Mouse (Mus musculus) left cerebral cortex, postnatal 14 days (tissue): Measurements from ENCODE around the gene Rtbdn. TPM values are rescaled to one million over a fixed set of nuclear protein-coding genes. Genes with fewer than 3 reads are reported as not detected.
A peak's percentile ranks its signal among the peaks of the same experiment; 100 is the strongest.

Source experiments
- DNase-seq, 2 experiments: peaks; one replicate each; pipeline ENCODE4 v3.0.0; 2021 to 2022; ENCODE audit warnings: low spot score in 2 of 2, mixed read lengths in 1 of 2
- intact Hi-C: fragments of 180-260 bp; cut with DNase I; formaldehyde crosslinking; loops from one replicate; pipeline ENCODE4 v1.15.1; 2025
- total RNA-seq, 2 experiments: library from RNA; stranded (reverse); gene quantifications; 2 replicates each; pipeline ENCODE4 v1.2.3; 2021

Gene Rtbdn
- total RNA-seq, 2 experiments from 2014 or later: 1.6 to 2.1 TPM

DNA sequence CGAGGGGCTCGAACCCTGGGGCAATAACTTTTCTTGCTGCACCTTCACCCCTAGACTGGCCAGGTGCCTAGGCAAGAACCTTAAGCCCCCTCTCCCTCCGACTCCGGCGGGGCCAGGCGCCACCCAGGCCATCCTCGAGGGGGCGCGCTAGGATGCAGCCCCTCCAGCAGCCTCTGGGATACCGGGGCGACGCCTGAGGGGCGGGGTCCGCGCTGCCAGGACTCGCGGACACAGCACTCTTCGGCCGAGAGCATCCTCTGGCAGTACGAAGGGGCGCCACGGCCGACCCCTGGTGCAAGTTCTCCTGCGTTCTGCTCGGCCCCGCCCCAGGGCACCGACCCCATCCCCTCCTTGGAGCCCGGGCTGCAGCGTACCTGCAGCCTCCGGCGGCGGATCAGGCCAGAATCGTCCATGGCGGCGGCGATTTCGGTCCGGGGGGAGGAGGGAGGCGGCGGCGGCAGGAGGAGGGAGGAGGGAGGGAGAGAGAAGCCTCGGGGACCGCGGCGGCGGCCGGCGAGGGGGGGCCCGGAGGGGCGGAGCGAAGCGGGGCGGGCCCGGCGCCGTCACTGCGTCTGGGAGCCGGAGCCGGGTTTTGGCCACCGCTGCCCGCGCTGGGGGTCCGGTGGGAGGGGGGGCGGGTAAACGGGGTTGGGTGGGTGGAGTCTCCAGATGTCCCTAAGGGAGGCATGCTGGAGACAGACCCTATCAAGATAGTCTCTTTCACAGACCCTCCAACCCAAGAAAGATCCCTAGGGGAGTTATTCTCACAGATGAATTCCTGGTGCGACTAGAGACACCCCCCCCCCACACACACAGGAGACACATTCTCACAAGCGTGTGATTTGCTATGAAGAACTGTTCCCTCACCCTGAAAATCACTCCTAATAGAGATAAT is 911 bp upstream of the Rtbdn start:
- peak in 1 of 2 experiments; percentile 66 for DNase-seq
- intact Hi-C loops: no loop called here

GRCm38 (mm10) chr8:84947241-84947545 is 402 bp downstream of the Rtbdn start:
- intact Hi-C loops: no loop called here
- no peak for DNase-seq

DNA sequence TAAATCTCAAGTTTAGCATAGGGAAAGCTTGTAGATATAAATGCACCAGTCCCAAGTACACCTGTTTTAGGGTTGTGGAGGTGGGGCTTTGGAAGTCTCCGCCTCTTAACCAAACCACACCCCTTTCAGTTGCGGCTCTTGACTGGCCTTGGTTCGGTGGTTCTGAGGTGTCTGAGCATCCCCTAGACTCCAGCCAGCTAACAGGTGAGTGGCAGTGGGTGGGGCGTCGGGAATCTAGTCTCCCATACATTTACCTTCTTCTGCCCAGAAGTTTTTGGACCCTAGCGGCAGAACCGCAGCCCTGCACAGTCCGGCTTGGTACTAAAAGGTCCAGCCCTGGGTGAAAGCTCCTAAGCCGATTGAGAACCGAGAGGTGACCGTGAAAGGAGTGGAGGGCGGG is 3.0 kb downstream of the Rtbdn start:
- no peak for DNase-seq
- intact Hi-C loops: no loop called here

DNA sequence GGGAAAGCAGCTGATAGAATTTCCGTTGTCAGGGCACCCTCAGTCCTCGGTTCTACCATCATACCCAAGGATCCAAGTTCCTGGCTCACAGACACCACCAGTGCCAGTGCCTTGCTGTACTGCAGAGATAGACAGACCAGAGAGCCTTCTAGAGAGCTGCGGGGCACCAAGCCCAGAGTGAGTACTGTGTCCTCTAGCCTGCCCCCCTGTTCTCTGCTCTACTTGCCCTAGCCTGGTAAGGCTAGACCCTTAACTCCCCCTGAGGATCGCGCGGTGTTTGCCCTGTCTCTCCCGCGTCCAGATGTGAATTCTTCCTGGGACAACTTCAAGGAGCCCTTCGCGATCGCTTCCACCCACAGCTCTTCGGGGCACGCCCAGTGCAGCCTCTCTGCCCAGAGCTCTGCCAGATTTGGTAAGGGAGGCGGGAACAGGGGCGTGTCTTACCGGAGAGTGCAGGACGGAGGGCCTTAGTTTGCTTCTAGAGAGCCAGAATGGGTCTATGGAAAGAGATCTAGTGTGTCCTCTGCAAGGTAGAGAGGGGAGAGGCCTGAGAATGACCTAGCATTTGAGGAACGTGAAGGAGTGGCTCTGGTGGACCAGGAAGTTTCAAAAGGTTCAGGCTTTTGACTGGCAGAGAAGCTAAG is 5.9 kb downstream of the Rtbdn start:
- intact Hi-C loops: no loop called here
- DNase-seq: no peak

GRCm38 (mm10) chr8:84956768-84957167 is 10.0 kb downstream of the Rtbdn start:
- intact Hi-C loops: no loop called here
- peak; percentile 86 to 89 for DNase-seq

- intact Hi-C loops: no loop called here
- no peak for DNase-seq
Observed at GRCm38 (mm10) chr8:84959811-84960210, 13.0 kb downstream of the Rtbdn start.

DNA sequence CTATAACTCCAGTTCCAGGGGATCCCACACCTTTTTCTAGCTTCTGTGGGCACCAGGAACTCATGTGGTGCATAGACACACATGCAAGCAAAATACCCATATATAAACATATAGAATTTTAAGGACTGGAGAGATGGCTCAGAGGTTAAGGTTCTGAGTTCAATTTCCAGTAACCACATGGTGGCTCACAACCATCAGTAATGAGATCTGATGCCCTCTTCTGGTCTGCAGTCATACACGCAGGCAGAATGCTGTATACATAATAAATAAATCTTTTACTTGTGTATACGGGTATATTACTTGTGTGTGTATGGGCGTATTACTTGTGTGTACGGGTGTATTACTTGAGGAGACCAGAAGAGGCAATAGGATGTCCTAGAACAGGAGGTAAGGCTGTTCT is 17.2 kb downstream of the Rtbdn start:
- no peak for DNase-seq
- intact Hi-C loops: no loop called here

GRCm38 (mm10) chr8:84965731-84966291 is 19.0 kb downstream of the Rtbdn start:
- DNase-seq: peak; percentile 95 to 96
- intact Hi-C loops: no loop called here

DNA sequence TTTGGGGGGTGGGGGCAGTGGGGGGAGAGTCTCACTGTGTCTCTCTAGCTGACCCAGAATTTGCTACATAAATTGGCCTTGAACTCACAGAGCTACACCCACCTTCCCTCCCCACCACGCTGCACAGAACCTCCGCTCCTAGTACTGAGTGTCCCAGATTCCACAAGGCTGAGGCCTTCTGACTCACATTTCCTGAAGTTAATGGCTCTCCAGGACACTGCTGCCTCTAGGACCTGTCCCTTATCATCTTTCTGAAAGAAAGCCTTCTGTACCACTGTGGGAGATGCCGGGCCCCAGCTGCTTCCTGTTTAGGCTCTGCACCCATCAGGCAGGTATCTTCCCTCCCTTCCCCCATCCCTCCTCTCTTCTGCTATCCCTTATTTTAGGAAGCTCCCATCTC is 19.8 kb downstream of the Rtbdn start:
- DNase-seq: no peak
- intact Hi-C loops: no loop called here

DNA sequence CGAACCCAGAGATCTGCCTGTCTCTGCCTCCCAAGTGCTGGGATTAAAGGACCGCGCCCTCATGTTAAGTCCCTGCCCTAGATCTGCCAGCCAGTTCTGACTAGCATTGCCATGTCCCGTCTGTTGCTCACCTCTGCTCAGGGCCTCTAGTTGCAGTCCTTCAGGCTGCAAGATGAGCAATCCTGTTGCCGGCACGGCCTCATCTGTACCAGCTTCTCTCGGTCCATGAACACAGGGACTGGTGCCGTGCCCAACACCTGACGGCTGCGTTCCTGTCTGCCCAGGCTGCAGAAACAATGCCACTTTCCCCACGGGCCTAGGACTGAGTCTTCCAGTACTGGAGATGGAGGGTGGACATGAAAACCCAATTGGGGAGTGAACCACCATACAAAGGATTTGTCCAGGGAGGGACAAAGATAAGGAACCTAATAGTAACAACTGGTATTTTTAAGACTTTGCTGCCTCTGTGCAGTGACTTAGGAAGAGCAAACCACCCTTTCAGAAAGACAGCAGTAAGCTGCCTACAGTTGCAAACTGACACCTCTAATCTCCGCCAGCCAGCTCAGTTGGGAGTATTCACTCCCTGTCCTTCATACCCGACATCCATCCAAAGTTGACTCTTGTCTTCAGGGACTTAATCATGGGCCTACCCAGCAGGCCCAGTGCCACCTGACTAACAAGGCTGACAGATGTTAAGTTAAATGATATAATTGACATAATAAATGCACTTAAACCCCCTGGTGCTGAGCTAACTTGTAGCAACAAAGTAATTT is 20.9 kb downstream of the Rtbdn start:
- DNase-seq: no peak
- intact Hi-C loops: no loop called here

GRCm38 (mm10) chr8:84968650-84969049 is 21.9 kb downstream of the Rtbdn start:
- DNase-seq: no peak
- intact Hi-C loops: no loop called here

DNA sequence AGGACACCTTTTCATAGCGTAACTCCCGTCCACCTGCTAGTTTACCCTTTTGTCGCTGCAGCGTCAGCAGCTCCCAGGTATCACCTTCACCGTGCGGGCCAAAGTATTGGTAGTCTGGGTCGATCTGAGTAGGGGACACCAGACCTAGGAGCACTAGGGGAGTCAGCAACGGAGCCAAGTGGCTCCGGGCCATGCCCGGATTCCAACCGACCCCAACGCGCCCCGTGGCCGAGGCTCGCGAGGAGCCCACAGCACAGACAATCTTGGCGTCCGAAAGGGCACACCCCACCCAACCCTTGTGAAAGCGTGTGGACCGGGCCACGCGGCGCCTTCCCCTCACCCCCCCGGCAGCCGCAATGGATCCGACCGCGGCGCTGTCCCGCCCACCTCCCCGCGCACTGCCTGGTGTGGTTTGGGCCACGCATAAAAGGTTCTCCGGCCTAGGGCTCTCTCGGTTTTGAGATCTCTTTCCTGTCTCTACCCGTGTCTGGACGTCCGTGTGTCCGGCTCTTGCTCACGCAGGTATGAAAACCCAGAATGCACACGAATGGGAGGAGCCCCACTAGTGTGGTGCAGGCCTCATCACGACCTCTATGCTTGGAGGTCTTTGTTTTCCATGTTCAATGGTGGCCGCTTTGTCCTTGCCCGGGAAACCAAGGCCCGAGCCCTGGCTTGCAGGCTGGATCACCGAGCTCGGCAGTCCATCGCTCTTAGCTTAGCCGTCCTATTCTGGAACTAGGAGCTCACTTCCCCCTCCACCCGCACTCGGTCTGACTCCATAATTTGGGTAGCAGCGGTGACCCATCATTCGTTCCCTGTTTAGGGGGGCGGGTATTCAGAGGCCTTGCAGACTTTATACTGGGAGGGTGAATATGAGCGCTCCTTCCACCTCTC is 22.7 kb downstream of the Rtbdn start, which contains the start of the genes Gm49661, Prdx2 and Rnaseh2a:
TSS of gene Gm49661 (minus strand) at position 193 of the 894 bp plus-strand sequence.
TSS of gene Prdx2 (plus strand) at position 347 of the 894 bp plus-strand sequence.
TSS of gene Rnaseh2a (minus strand) at position 527 of the 894 bp plus-strand sequence.
- peak in 1 of 2 experiments; percentile 76 for DNase-seq
- intact Hi-C loops: no loop called here

- DNase-seq: no peak
- intact Hi-C loops: no loop called here
Observed at GRCm38 (mm10) chr8:84970135-84970790, 23.5 kb downstream of the Rtbdn start.

DNA sequence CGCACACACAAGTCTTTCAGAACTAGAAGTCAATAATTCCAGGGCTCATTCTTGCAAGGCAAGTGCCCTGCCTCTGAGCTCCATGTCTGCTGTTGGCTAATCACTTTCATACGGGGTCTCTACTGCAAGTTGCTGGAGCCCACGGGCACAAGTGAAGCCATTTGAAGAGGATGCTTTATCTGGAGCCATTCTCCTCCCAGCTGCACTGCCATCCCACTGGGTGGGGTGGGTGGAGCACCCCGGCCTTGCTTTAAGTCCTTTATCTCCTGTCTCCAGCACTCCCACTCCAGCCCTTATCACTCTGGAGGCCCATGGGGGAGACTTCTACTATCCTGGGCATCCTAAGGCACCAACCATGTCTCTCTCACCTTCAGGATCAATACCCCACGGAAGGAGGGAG is 24.1 kb downstream of the Rtbdn start:
- DNase-seq: no peak
- intact Hi-C loops: no loop called here

- DNase-seq: no peak
- intact Hi-C loops: no loop called here
Observed at GRCm38 (mm10) chr8:84973079-84973478, 26.3 kb downstream of the Rtbdn start.

DNA sequence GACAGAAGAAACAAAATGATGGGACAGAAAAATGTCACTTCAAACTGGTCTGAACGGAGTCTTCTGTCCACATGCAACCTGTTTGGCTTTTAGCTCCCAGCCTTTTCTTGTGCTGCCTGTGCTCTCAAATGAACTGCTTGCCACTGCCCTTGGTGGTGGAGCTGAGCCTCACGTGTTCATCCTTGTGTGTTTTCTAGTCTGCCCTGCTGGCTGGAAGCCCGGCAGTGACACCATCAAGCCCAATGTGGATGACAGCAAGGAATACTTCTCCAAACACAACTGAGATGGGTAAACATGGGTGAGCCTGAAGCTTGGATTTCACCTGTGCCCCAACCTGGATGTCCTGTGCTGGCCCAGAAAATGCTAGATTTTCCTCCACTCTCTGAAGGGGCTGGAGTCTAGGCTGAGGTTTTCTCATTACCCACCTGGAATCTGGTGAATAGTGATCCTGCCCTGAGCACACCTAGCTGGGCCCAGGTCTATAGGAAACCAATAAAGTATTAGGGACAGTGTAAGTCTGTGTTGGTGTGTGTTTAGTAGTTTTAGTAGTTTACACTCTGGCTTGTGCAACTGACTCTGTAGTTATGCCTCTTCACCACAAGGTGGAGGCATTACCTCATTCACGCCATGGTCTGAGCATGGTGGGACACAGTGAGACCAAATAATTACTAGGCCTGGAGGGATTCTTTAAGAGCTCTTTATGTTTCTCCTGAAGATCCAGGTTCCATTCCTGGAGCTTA is 27.2 kb downstream of the Rtbdn start:
- intact Hi-C loops: loop anchor here (2.0 kb wide), 1 partner anchor 53 kb away; the partner anchor contains the start of gene Trir
- DNase-seq: peak; percentile 64 to 75

DNA sequence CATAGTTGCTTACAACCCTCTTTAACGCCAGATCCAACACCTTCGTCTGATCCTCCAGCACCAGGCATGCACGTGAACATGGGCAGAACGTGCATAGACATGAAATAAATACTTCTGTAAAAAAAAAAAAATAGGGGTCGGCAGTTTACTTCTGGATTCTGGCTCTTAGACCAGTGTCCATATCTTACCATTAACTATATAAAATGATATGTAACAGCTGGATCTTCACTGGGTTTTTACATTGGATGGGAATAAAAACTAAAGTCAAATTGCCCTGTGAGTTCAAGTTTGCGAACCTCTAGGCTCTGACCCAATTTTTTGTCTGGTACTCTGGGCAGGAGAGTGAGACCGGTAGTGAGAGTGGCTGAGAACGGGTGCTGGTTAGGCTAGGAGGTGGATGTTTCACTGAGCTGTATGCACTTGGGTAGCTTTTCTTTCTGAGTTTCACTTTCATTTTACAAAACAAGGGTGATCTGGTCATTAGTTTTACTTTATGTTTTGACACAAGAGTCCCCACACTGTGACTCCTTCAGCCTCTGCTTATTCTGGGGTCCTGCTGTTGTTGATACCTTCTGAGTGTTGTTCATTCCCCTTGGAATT is 27.9 kb downstream of the Rtbdn start:
- no peak for DNase-seq
- intact Hi-C loops: loop anchor here (2.0 kb wide), 1 partner anchor 52 kb away; the partner anchor contains the start of gene Trir
